Mouse (Mus musculus) heart, adult 11 months (tissue): ENCODE data around the gene Lctl.
A peak's percentile ranks its signal among the peaks of the same experiment; 100 is the strongest.
"Not testable (repeated sequence)": the region's sequence is repeated elsewhere in the genome, so short reads cannot be mapped to it uniquely, and the experiment has no call there.

Experiments used
- DNase-seq: peaks from one replicate; pipeline ENCODE4 v3.0.0; 2022

Gene Lctl

DNA sequence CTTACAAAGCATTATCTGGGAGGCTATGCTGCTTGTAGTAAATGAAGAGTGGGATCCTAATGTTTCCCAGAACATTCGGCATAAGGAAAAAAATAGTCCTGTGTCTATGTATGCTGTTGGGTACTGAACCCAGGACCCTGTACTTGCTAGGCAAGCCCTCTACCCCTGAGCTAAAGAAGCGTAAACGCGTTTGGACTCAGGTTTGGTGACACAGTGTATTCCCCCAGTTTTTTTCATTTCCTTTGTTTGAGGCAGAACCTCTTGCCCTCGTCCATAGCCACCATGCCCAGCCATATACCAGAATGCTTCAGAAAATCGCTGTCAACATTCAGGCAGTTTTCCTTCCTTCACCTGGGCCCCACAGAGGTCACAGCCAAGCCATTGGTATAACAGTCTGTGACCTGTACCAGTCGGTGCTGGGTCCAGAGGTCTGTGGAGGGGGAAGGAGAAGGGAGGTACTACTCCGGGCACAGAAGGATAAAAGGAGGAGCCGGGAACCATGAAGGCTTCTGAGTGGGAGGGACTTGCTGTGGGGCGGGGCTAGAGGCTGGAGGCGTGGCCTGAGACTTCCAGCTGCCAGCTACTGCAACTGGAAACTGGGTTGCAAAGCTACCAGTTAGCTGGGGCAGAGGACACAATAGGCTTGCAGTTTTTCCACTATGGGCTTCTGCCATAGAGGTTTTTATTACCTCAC lies 3.8 kb downstream of the Lctl start:
- no peak for DNase-seq

DNA sequence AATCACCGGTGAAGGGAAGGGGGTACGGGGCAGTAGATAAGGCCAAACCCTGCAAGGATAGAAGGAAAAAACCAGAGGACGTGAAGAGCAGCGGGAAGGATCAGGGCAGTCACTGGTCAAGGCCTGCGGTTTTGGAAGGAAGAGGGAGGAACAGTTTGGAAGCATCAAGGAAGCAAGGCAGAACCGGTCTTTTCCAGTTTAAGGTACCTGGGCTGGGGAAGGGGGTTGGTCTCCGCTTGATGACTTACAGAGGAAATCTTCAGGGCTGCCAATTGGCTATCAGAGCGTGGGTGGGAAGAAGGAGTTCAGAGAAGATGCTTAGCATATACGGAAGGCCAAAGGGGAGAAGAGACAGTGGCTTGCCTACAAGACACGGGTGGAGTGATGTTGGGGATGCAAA lies 5.7 kb downstream of the Lctl start:
- no peak for DNase-seq

DNA sequence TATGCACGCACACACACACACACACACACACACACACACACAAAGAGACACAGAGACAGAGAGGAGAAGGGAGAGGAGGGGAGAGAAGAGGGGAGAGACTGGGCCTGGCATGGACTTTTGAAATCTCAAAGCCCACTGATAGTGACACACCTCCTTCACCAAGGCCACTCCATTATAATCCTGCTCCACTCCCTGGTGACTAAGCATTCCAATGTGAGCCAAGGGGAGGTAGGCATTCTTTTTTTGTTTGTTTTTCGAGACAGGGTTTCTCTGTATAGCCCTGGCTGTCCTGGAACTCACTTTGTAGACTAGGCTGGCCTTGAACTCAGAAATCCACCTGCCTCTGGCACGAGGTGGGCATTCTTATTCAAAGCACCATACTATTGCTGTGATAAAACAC lies 7.9 kb downstream of the Lctl start:
- not testable (repeated sequence) for DNase-seq

DNA sequence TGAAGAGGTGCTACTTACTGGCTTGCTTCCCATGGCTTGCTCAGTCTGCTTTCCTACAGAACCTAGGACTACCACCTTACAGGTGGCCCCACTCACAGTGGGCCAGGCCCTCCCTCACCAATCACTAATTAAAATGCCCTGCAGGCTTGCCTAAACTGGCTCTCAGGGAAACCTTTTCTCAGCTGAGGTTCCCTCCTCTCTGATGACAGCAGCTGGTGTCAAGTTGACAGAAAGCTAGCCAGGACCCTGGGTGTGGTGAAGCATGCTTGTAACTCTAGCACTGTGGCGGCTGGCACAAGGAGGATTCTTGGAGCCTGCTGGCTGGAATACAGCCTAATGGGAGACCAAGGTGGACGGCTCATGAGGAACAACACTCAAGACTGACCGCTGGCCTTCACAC lies 8.4 kb downstream of the Lctl start:
- DNase-seq: no peak

DNA sequence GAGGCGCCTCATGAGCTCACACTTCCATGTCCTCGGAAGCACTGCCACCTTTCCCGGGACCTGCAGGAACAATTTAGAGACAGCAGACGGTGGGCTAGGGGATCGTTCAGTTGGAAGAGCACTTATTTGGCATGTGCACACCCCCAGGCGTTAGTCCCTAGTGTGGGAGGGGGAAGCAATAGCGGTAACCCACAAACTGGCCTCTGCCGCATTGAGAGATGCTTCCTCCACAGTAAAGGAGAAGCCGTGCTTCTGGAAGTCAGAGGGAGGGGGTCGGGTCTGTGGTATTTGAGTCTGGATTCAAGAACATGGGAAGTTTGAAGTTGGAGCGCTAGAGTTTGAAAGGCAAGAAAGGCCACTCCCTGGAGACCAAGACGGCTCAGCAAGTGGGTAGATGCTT lies 9.2 kb downstream of the Lctl start:
- no peak for DNase-seq

DNA sequence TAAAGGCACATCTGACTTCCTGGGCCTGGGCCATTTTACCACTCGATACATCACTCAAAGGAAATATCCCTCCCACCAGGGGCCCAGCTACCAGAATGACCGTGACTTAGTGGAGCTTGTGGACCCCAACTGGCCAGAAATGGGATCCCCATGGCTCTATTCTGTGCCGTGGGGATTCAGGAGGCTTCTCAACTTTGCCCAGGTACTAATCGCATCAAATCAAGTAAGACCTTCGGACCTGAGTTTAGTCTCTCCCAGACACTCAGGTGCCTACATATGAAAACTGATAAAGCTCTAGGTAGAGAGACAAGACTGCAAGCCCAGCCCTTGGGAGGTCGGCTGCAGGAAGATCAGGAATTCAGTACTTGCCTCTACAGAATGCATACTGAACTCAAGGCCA lies 14.7 kb downstream of the Lctl start:
- DNase-seq: peak; percentile 71

DNA sequence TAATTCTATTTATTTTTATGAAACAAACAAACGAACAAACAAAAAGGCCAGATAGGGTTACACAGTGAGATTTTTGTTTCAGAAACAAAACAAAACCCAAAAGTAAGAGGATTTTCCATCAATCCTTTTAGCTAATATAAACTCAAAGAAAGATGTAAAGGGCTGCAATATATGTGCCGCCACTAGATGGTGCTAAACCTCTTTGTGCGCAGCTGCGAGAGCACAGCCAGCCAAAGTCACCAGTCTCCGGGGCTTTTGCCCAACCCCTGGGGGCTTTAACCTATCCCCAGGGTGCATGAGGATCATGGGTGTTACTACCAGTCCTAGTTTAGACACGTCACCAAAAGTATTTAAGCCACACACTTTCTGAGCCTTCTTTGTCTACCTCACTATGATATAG lies 21.9 kb downstream of the Lctl start:
- not testable (repeated sequence) for DNase-seq

DNA sequence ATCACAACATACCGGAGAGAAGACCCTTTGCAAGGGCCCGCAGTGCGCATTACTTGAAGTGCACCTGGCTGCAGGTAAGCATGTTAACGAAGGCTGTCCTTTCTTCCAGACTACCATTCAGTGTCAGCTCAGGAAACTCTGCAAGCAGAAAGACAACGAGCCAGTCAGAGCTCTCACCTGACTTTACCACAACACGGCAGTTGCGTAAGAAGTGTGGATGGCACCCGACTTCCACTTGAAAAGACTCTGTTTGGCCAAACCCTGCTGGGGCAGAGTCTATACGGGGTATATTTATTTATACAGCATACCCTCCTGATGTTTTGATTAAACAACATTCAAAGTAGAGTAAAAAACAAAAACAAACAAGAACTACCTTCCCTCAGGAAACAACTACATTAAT lies 22.9 kb downstream of the Lctl start:
- no peak for DNase-seq

DNA sequence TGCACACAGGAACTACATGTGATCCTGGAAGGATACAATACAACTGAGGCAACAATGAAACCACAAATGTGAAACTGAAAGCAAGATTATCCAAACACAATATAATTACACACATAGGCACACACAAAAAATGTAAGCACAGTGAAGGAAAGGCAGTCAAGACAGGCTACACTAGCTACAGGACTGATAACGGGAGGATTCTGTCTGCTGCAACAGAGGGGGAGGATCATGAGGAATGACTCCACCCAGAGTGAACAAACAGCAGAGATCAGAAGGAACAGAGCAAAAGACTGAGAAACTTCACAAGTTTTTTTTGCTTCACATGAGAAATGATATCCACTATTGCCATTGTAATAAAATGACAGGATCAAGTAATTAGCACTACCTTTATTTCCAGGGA lies 39.7 kb downstream of the Lctl start:
- no peak for DNase-seq

DNA sequence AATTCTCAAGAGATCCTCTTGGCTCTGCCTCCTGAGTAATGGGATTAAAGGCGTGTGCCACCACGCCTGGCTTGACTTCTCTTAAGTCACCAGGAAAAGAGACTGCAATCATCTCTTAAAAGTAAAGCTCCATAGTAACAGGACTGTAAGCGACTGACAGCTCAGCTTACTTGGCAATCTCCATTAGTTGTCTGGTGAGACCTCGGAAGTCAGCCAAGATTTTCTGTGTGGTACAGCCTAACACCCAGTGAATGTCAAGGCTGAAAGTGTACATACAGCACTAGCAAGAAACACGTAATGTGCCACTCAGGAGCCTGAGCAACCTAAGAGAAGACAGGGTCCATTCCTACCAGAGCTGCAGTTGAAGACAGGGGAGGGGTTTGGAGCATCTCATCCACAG lies 43.5 kb downstream of the Lctl start:
- DNase-seq: no peak

DNA sequence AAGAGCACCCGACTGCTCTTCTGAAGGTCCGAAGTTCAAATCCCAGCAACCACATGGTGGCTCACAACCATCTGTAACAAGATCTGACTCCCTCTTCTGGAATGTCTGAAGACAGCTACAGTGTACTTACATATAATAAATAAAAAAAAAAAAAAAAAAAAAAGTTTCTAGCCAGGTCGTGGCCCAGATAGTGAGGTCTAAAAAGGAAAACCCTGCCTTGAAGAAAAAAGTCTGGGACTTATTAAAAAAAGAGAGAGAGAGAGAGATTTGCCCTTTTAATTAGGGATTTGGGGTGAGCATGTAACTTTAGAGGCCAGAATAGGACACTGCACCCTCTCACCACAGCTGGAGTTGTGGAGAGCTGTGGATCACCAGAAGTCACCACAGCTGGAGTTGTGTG lies 53.0 kb downstream of the Lctl start:
- DNase-seq: not testable (repeated sequence)

DNA sequence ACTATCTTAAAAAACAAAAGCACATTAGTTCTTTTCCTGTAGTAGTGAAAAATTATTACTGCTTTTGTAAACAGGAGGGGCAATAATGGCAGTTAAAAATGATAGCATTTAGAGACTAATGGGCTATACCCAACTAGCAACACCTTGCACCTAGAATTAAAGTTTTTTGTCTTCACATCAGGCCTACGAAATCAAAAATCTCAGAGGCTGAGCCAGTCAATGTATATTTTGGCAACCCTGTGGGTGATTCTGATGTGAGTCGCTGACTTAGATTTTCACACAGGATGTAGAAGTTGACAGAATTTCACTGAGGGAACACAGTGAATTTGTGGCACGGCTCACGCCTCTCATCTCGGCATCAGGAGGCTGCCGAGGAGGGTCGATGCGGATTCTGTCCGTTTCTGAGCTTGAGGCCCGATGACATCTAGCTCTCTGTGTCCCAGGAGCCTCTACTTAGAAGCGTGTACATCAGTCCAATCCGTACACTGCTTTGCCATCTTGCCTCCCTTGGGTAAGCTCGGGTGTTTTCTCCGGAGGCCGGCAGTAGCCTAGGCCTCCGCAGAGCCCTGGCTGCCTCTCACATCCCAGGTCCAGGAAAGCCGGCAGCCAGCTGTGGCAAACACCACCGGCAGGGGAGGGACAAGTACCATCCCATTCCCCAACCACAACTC lies 55.3 kb downstream of the Lctl start:
- DNase-seq: peak; percentile 63

DNA sequence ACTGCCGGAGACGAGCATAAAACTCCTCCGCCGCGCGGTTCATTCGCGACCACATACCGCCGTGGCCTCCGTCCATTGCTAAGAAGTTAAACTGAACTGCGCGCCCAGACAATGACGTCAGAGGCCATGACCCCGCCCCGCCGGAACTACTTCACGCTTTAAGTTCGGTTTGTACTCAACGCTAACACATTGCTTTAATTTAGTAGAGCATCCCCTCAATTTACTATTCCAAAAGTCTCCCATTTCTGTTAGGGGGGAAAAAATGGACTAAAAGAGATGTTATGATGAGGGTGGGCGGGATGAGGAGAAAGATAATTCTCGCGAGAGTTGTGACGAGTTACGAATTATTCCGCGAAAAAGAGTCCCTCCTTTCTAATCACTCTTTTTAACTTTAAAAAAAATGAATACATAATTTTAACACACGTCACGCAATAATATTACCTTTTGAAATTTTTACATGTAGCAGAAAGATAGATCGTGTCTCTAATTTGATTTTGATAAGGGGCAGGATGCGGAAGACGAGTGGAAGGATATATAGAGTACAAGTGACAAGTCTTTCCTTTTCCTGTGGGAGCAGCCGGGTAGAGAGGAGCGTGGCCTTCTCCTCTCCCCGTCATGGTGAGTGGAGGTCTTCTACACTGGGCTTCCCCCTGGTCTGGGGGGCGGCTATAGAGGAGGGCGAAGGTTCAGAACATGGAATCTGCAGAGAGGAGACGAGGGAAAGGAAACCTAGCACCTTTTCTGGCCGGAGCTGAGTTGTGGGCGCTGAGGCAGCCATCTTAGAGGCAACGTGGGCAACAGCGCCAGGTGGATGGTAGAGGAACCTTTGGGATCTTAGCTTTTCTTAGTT lies 56.1 kb downstream of the Lctl start, which contains the start of the genes Zwilch and Rpl4:
Gene Zwilch (minus strand): TSS at position 289 of the 850 bp plus-strand sequence.
Gene Rpl4 (plus strand): TSS at position 560 of the 850 bp plus-strand sequence.
- peak; percentile 98 for DNase-seq

DNA sequence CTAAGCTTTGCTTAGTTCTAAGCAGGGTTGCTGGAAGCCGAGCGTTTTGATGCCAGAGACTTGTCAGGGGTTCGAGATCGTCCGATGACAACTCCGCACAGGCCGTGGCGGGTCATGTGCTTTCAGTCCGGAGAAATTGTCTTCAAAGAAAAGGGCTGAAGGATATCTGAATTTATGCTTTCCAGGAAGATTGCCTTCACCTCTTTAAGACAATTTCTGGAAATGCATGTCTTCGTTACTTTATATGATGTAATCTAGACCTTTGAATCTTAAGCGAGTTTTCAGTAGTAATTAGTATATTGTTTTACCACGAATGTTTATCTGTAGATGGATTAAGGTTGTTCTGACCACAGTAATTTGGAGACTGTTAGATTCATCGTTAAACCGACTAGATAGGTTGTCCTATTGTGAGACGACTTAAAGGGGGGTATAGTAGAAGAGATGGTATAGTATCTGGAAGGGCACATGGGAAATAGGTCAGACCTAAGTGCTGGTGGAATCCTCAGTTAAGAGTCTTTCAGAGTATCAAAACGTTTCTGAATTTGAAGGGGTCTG lies 56.8 kb downstream of the Lctl start:
- no peak for DNase-seq

DNA sequence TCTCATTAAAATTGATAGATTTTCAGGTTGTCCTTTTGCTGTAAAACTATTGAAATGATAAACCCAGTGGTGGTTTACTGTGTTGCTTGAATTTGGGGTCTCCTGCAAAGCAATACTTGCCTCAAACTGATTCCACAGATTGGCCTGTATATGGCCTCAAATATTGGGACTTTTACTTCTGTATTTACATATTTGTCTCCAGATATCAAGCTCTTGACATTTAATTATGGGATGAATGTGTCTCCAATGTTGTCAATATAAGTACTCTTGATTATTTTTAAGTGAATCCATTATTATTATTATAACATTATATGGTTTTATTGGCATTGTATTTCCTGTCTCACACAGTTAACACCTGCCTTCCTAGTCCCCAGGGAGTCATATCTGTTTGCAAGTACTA lies 57.4 kb downstream of the Lctl start:
- no peak for DNase-seq

DNA sequence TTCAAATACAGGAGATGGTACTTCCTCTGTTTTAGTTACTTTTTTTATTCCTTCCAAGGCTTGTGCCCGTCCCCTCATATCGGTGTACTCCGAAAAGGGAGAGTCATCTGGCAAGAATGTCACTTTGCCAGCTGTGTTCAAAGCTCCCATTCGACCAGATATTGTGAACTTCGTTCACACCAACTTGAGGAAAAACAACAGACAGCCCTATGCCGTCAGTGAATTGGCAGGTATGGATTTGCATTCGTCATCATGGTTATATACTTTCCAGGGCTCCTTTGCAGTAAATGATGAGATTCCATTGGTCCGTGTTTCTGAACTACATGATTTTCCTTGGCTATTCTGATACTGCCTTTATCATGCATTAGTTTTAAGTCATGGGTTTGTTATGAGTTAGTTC lies 57.8 kb downstream of the Lctl start:
- no peak for DNase-seq

DNA sequence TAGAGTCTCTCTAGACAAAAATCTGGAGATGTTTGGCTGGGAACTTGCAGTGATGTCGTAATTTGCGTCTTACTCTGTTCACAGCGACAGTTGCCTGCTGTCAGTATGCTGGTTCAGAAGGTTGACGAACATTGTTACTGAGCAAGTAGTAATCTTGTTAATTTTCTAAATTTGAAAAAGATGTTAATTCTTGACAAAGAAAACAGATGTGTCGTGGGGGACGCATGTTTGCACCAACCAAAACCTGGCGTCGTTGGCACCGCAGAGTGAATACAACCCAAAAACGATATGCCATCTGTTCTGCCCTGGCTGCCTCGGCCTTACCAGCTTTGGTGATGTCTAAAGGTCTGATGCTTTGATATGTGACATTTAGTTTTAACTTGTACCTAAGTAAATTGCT lies 58.4 kb downstream of the Lctl start:
- DNase-seq: no peak

DNA sequence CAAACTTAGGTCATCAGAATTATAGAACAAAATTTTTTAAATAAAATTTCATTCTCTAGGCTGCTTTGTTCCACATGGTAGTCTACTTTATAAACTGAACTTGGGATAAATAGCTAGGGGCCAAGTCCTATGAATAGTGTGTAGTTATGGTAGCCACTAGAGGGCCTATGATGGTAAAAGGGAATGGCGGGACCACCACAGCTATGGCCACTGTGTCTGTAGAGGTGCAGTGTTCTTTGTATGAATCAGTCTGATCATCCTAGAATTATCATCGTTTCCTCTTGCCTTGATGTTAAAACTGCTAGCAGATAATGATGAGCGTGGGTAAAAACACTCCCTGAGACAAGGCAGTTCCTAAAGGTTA lies 61.6 kb downstream of the Lctl start:
- DNase-seq: no peak

DNA sequence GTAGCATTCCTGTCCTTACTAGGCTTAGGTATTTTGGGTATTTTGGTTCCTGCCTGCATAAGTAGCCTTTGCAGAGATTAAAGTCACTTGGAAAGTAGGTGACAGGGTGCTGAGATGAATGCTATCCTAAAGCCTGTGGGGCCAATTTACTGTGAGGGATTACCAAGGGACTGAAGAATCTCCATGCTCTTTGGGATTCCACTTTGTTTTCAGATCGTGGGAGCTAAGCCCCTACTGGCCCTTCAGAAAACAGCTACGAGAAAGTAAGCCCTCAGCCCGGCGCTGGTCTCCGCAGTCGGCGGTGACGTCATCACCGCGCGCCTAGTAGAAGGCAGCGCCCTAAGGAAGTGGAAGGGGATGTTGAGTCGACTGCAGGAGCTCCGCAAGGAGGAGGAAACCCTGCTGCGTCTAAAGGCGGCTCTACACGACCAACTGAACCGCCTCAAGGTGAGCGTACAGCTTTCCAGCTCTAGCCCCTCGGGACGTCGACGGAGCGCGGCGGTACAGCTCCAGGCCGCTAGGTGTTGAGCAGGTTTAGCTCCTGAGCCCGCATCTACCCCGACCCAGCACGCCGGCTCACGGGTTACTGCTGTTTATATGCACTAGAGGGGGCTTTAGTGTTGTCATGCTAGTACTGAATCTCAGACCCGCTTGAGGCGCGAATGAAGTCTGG lies 62.2 kb downstream of the Lctl start, which contains the start of gene Snapc5:
Gene Snapc5 (plus strand): TSS at position 301 of the 673 bp plus-strand sequence.
- peak; percentile 99 for DNase-seq

DNA sequence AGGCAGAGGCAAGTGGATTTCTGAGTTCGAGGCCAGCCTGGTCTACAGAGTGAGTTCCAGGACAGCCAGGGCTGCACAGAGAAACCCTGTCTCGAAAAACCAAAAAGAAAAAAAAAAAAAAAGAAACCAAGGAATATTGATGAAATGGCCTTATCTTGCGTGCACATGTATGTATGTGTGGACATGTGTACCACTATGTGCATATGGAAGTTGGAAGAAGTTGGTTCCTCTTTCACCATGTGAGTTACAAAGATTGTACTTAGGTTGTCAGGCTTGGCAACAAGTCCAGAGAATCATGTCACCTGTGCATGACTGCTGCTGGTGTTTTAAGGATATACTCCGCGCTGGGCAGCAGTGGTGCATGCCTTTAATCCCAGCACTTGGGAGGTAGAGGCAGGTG lies 66.3 kb downstream of the Lctl start:
- not testable (repeated sequence) for DNase-seq

DNA sequence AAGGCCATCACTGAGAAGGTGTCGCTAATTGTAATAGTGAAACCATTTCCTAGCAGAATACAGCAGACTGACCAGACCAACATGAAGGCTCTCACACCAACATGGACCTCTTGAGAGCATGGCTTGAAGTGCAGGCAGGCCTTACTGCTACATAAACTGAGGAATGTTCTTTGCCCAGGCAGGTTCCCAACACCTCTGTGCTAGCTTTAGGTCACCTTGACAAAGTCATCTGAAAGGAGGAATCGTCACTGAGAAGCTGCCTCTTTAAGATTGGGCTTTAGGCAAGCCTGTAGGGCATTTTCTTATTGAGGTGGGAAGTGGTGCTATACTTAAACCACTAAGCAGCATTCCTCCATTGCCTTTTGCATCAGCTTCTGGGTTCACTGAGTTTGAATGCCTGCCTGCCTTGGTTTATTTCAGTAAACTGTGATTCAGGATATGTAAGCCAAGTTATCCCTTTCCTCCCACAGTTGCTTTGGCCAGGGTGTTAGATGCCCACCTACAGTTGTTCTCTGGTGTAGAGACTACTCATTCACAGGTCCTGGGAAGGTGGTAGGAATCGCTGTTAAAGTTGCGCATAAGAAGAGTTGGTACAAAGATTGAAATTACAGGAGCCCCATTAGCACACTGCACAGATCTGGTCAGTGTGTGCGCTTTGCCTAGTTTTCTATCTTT lies 67.4 kb downstream of the Lctl start:
- no peak for DNase-seq
